Mouse (Mus musculus) CD4-positive, CD25-positive, alpha-beta regulatory T cell, adult 4 months (primary cell): ENCODE data around the gene Bcar3. TPM values are rescaled to one million over a fixed set of nuclear protein-coding genes. Genes with fewer than 3 reads are reported as not detected.

Source experiments
- ATAC-seq: one replicate; pipeline ENCODE4 v1.8.0; 2017
- polyA plus RNA-seq, 2 experiments: library from polyadenylated mRNA; unstranded; fragments of 100-300 nt; shearing (Covaris generic); gene quantifications; one replicate each; pipeline ENCODE4 v1.2.1; 2017

The Bcar3 gene
- polyA plus RNA-seq, 2 experiments from 2014 or later, result 1.4 TPM; not detected in 1

DNA sequence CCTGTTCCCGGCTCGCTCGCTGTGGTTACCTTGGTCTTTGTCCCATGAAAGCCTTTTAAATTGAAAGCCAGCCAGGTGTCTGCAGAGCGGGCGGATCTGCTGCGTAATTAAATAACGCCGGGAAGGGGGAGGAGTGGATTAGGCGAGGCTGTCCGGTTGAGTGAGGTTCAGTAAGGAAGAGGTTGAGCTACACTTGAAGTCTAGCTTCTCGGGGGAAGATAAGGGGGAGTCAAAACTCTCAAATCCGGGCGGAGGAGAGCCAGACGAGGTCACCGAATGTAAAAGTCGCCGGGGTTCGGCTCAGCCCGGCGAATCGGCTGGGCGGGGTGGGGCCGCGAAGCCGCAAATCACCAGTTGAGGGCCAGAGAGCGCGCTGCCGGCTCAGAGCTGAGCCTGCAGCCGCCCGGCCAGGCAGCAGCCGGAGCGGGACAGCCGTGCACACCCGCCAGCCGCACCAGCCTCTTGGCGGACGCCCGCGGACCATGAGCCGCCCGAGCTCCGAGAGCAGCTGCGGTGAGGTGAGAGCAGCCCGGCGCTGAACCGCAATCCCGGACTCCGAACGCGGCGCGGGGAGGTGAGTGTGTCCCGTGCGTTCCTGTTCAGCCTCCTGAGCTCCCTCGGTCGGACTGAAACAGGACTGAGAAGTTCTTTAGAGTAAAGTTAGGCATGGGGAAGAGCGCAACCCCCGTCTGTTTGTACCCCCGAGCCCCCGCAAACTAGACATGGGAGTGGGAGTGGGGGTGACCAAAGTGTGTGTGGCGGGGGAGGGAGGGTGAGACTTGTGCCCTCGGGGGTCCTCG, 125.9 kb downstream of the Bcar3 start:
- ATAC-seq, result peak; percentile 50

DNA sequence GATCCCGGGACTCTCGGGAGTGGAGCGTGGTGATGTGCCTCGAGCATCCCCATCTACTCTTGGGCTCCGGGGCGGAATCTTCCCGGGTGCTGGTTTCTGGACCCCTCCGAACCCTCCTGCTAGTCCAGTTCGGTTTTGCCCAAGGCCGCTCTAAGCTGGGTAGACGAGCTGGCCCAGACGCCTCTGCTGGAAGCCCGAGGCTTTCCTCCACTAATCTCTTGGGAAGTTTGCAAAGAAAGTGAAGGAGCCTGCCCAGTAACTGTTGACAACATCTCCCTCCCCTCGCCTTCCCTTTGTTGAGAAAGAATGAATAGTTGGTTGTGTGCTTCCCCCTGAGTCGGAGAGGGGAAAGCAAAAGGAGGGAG, 126.5 kb downstream of the Bcar3 start:
- ATAC-seq, result no peak

DNA sequence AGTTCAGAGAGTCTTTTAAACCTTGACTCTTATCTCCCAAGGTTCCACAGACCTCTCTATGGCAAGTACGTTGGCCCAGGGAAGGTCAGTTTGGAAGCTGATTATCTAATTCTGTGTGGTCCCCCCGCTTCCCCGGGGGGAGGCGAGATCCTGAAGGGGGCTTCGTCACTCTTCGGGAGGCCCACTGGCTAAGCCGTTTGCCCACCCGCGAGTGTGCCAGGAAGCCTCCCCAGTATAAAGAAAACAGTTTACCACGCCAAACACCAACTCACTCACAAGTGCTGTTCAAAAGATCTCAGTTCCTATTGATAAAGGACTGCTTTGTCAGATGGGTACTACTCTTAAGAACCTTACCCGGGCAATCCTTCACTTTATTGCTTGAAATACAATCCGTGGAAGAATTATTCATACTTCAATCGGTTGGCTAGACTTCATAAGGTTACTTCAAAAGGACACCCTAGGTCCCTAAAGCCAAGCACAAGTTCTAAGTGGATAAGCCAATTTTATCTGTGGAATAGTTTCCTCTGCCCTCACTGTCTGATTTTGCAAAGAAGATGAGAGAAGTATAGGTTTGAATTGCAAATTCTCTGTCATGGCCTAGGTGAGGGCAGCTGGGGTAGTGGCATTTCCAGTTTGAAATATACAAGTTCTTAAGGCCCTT, 127.2 kb downstream of the Bcar3 start:
- ATAC-seq, result no peak

DNA sequence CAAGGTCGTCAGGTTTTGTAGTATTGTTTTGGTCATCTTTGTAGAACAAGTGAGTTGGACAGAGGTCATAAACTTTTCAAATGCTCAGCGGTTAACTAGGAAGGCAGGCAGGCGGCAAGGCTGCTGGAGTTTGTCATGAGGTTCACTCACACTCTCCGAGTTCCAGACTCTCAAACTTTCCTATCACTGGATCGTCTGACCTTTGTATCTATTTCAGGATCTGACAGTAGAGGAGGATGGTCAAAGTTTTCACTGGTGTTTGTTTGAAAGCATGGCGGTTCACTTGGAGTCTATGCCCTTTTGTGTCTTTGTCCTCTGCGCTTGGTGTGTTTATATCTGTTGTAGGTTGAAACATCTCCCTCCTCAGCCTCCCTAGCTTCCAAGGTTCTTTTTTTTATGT, 127.9 kb downstream of the Bcar3 start:
- ATAC-seq, result no peak

DNA sequence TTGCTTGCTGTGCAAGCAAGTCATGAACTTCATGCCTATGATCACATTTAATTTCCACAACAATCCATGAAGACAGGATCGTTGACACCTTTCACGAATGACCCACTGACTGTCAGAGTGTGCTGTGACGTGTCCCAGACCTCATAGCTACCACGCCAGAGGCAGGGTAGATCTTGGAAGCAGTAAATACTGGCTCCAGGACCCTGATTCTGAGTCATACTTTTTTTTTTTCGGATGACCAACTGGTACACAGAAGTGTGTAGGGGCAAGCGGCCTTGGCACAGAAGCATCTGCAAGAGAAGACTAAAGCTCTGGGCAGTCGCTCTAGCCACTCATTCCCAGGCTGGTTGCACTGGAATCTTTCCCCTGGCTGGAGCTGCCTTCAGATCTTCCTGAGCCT, 128.3 kb downstream of the Bcar3 start:
- no peak for ATAC-seq

DNA sequence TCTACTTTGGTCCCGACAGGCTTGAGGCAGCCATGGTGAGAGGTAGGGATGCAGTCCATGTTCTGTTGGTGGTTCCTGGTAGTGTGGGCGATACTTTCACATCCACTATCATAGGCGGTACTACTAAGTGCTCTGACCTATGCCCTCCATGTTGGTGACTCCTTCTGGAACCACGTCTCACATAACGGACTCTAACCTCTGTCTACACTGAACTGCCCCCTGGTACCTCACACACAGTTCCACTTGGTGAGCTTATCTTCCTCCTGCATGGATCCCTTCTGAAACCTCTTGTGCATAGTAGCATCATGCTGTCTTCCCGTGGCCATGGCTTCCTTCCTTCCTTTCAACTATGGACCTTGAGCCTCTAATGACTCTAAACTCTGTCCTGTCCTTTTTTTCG, 129.7 kb downstream of the Bcar3 start:
- no peak for ATAC-seq

DNA sequence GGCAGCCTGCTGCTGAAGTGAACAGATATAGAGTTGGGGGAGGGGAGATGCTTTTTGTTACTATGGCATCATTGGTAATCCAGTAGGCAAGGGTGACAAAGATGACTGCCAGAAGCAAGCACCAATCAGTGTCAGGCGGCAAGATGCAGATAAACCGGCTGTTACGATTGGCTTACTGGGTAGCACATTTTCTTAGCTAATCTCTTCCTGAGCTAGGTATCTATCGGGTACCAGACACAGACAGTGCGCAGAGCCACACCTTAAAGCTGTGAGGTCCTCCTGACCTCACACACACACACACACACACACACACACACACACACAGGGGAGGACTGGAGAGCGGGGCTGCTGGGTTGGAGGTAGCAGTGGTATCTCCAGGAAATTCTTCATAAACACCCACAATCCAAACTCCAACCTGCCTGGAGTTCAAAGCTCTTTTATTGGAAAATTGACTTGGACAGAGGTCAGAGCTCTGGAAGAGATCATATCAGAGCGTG, 134.4 kb downstream of the Bcar3 start:
- no peak for ATAC-seq

DNA sequence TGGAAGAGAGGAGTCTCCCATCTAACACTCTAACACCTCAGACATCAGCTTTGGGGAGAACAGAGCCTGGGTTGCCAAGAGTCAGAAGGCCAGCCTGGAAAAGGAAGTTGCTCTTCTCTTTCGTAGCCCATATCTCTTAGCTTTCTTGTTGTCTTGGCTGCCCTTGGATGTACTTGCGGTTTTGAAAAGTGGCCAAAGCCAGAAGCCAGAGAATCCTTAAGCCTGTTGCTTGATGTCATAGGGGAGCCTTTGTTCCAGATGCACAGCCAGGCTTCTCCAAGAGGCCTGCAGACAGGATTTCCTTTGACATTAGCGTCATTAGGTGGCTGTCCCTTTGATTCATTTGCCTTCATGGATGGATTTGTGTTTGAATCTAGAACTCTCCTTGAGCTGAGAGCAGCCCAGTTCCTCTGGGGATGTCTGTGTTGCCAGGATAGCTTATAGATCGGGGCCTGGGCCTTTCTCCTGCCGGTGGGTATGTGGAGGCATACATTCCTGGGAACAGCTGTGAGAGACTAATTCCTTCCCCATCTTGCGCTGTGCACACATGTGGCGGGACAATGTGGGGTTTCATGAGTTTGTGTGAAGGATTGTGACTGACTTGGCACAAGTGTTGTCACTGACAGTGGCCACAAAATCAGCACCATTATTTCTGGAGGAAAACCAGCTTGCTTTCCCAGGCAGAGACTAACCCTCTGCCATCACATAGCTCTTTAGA, 137.0 kb downstream of the Bcar3 start:
- no peak for ATAC-seq

DNA sequence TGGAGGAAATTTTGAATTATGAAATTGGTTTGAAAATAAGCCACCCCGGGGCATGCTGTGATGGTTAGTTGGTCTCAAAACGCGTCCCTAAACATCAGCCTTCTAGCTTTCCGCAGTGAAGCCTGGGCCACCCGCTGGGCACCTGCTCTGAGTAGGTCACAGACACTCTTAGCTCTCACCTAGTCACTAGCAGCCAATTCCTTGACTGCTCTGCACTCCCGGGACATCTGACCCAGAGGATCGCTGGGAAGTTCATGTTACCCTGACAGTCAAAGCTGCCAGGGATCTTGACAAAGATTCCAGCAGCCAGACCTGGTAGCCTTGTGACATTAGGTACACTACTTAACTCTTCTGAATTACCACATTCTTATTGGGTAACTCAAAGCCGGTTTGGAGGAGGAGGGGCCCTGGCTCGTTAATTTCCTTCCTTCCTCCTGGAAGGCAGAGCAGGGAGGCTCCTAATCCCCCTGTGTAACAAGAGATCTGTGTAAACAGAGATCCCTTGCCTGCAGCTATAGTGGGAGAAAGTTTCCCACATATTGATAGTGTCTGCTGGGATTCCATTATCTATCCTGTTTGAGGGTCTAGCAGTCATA, 139.0 kb downstream of the Bcar3 start:
- no peak for ATAC-seq

DNA sequence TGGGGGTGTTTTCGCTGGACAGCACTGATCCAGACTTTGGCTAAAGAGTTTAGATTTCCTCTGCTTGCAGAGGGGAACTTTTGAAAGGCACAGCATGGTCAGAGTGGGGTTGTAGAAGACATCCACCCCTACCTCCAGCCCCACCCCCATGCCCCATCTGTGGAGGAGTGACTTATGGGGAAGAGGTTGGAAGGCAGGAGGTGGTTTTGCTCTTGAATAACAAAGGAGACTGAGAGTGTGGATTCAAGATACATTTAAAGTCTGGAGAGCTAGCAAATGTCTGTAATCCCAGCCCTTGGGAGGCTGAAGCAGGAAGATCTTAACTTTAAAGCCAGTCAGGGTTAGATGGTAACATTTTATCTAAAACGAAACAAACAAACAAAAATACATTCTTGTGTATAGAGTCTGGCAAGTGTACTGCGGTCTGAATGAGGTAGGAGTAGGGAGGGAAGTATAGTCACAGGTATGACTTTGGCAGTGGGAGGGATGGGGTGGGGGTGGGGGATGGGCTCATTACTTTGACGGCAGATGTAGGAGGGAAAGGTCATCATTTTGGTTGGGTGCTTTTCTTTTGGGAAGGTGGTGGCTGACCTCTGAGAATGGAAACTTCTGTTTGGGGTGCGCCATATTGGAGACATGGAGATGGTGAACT, 140.2 kb downstream of the Bcar3 start:
- no peak for ATAC-seq

DNA sequence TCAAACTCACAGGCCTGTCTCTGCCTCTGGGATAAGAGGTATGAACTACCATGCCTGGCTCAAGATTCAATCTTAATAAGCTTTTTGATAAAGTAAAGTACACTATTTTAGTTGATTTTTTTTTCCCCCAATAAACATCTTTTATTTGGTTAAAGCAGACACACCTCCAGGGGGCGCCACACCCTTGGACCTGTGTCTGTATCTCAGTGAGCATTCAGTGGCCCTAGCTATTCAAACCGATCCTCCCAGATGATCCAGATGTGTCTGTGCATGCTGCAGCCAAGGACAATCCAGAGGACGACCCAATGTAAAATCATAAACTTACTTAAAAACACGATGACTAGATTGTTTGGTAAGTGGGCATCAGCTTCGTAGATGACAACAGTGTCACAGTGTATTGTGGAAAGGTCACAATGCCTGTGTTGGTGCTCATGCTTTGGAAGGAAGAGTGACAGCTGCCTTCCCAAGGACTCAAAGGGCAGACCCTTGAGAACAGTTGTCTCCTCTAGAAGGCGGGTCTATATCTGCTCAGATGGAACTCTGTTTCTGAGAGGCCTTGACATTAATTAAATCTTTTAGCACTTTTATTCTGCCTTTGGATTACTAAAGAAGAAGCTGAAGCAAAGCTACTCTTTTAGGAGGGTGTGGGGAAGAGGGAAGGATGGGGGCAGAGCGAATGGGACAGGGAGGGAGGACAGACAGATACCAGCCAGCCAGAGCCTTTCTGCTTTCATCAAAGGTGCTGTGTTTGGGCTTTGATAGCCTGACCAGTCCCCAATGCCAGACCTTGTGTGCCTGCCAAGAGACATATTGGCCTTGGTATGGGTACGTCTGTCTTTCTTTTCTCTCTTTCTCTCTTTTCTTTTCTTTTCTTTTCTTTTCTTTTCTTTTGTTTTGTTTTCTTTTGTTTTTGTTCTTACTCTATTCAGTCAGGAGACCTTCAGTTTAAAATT, 141.3 kb downstream of the Bcar3 start:
- ATAC-seq, result no peak

DNA sequence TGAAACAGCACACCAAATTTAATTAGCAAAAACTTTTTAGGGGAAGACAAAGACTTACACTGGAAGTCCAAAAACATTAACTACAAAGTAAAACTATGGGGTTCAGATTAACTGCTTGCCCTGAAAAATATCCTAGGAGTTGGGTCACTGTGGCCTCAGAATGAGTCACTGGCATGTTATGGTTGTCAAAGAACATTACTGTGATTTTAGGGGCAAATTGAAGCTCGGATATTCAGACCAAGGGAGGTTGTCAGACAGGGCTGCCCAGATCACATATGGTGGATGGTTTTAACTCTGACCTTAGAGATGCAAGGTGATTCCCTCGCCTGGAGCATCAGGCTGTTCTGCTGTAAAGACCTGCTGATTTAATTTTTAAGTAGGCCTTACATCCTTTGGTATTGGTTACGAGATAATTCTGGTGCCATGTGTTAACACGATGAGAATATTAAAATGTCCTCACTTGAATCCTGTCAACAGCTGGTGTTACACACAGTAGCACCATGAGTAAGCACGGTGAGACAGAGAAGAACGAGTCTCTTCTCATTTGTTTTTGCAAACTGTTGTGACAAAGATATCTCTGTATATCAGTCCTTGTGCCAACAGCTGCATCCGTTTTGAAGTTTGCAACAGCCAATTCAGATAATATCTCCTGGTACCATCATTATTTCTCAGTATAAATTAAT, 144.3 kb downstream of the Bcar3 start:
- no peak for ATAC-seq

DNA sequence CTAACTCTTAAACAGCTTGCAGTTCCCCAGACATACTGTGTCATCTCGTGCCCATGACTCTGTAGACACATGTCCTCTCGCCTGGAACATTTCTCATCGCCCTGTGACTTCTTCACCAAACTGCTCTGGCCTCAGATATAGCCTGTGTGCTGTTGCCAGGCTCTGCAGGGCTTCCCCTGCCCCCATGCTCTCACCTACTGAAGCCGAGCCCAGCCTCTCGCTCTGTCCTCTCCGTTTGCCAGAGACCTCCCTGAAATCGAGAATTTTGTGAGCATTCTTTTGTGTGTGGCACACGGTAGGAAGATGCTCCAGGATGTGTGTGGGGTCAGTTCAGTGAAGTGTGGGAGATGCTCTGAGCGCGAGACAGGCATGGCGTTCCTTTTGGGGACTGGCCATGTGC, 151.8 kb downstream of the Bcar3 start:
- no peak for ATAC-seq

DNA sequence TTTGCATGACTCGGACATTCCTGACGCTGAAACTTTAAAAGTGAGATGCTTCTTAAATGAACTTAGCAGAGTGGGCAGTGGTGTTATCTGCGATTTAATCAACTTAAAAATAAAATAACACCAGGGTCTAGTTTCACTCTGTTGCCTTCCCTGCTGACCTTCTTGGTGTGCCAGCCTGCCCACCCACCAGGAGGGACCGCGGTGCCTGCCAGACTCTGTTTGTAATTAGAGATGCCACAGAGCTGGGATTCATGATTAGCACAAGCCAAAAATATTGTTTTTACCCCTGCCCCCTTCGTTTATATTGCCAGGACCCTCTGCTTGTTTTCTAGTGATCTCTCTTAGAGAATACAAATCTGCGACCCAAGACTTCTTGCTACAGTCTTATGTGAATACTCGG, 152.7 kb downstream of the Bcar3 start:
- ATAC-seq, result no peak

DNA sequence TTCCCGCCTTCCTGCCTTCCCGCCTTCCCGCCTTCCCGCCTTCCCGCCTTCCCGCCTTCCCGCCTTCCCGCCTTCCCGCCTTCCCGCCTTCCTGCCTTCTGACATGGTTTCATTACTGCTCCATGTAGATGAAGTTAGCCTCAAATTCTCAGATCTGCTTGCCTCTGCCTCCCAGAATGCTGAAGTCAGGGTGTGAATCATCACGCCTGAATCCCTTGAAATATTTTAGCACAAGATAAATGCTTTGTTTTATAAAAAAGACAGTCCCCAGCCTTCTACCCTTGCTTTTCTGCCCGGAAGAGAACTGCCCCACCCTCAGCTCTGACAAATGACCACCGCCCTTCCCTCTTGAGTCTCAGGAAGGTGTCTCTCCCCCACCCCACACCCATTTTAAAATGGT, 154.3 kb downstream of the Bcar3 start:
- no peak for ATAC-seq

DNA sequence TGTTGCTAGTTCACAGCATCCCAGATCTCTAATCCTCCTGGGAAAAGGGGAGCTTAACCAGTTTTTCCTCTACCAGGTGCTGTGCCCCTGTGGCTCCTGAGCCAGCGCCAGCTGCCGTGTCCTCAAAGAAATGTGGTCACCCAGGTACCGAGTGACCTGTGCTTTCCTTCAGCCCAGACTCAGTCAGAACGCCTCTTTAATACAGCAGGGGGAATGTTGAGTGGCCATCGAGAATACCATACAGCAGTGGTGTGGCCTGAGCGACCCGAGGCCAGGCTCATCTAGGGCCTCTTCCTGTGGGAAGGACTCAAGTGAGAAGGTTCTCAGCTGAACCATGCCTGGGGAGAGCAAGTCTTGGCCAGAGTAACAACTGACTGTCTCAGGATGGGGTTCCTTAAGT, 156.1 kb downstream of the Bcar3 start:
- no peak for ATAC-seq

DNA sequence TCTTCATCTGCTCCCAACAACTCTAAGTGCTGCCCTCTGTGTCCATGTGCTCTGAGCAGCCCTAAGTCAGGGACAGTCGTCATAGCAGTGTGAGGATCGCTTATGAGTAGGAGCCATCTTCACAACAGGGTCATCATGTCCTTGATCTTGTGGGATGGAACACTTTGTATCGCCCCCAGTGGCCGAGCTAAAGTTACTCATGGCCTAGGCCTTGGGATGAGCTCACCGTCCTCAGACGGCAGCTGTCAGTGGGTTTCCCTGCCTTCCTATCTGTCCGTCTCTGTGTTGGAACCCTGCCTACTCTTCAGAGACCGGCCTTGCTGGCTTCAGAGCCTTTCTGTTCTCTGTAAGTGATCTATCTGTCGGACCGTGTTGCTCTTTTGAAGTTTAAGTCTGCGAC, 159.9 kb downstream of the Bcar3 start:
- no peak for ATAC-seq

DNA sequence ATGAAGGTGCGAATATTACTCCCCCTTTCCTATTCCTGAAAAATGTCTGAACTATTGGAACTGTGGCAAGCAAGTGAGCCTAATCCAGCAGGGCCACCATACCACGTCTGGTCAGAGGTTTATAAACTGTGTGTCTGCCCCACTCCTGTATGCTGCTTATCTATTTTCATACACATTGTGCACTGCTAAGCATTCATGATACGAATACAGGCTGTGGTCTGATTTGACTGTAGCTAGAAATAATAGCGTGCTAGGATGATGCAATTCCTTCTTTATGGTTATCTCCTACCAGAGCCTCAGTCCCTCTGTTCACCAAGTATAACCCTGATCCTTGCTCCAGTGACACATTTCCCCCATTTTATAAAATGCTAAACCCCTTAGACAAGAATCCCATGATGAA, 162.2 kb downstream of the Bcar3 start:
- no peak for ATAC-seq

DNA sequence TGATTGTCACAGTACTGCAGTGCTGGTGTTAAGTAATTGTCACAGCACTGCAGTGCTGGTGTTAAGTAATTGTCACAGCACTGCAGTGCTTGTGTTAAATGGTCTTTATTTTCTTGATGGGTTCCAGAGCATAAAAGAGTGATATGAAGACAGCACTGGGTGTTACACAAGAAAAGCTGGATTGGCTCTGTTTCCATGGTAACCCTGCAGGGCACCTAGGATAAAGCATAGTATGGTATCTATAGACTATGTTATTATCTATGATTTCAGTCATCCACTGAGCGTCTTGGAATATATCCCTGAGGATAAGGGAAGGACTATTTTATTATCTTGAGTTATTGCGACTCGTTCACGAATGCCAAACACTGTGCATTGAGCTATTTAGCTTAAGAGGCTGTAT, 162.9 kb downstream of the Bcar3 start:
- ATAC-seq, result no peak

DNA sequence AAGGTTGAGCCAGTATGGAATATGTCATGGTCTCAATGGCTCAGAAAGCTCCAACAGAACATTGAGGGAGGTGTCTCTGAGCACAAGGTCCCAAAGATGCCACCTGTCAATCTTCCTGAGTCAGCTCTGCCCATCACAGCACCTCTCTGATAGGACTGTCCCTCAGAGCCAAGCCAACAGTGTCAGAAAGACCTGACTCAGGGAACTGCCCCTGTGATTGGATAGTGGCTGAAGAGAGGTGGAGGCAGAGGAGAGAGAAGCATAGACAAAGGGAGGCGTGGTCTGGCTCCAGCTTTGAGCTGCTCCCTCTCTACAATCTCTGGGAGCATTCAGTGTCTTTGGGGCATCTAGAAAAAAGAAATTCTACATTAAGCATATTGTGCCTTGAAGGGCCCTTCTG, 163.8 kb downstream of the Bcar3 start:
- no peak for ATAC-seq

DNA sequence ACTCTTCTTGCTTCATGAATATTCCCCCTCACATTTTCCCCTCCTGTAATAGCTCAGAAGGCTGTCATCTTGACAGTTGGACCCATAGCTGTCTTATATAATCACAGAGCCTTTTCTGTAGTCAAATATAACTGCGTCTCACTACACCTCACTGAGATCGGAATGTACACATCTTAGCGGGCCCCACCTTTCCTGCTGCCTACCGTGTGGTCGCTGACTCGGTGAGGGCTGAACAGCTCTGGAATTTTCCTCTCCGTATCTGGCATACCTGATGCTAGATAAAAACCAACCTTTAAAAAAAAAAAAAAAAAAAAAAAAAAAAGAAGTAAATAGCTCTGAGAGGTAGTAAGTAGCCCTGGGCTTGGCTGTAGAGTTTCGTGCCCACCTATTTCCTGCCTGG, 164.8 kb downstream of the Bcar3 start:
- ATAC-seq, result no peak
